Mouse (Mus musculus): Measurements from ENCODE around the gene Trappc4. TPM values are rescaled to one million over a fixed set of nuclear protein-coding genes. Genes with fewer than 3 reads are reported as not detected.
"Not testable (repeated sequence)": the region's sequence is repeated elsewhere in the genome, so short reads cannot be mapped to it uniquely, and the experiment has no call there.

Trappc4 gene
- polyA plus RNA-seq (2012; rRNA removed) = 81.5 and 85.7 TPM in 2 replicates
- 127 and 144 TPM in 2 replicates for polyA plus RNA-seq (2014; fragmentation: Nextera tagmentation; extraction: Ambion mirVana)

- no peaks in the 10 kb centered on the region for H3K27me3 ChIP-seq (ENCODE audit: control insufficient read depth, insufficient read depth, low read length)
- peak within 1 kb of the TSS; percentile 82 for H3K9ac ChIP-seq (ENCODE audit: low read depth, low read length, severe bottlenecking)
- ATAC-seq (ENCODE audit: low FRiP score, low read depth) = peak; percentile 95
- H3K27ac ChIP-seq (replicated peaks; ENCODE audit: low read depth, low read length) = peak within 1 kb of the TSS; percentile 93
- WGBS = under 1% methylated on average over 51 of the region's 51 CpGs
- peaks cover 7% of the 10 kb centered on the region; the same call in 1 of the 2 replicates for H3K4me1 ChIP-seq (ENCODE audit: control insufficient read depth, insufficient read depth, low read length)
- peak within 1 kb of the TSS; percentile 81 for H3K4me3 ChIP-seq (replicated peaks; ENCODE audit: low read length)
- H3K9me3 ChIP-seq (ENCODE audit: control insufficient read depth, low read length) = no peaks in the 10 kb centered on the region
- peak; percentile 60; the same call in 1 of the 2 replicates for TF ChIP-seq POLR2A (IDR thresholded peaks at IDR 0.05; ENCODE audit: borderline replicate concordance, extremely low read depth, insufficient read depth, insufficient read length)
- peak; percentile 97 for DNase-seq (ENCODE audit: low spot score)
- peaks cover 65% of the 10 kb centered on the region for H3K36me3 ChIP-seq (ENCODE audit: control insufficient read depth, insufficient read depth, low read length)
- H3K4me2 ChIP-seq (replicated peaks; ENCODE audit: low read depth, low read length, severe bottlenecking) = peak within 1 kb of the TSS; percentile 51
These were observed at the start of gene Trappc4, which contains the start of gene Rps25 for GRCm38 (mm10) chr9:44406906-44407751. Gene Trappc4 (minus strand): TSS chr9:44407600. Gene Rps25 (plus strand): TSS chr9:44407139.

GRCm38 (mm10) chr9:44454891-44455220 lies 47.5 kb upstream of the Trappc4 start, which contains the start of gene Upk2:
Gene Upk2 (minus strand): TSS chr9:44454976.
- no peak for DNase-seq (ENCODE audit: low spot score)
- H3K4me3 ChIP-seq (replicated peaks; ENCODE audit: low read length) = no peak within 1 kb of the TSS
- no peaks in the 10 kb centered on the region for H3K4me1 ChIP-seq (ENCODE audit: control insufficient read depth, insufficient read depth, low read length)
- no peaks in the 10 kb centered on the region for H3K27me3 ChIP-seq (ENCODE audit: control insufficient read depth, insufficient read depth, low read length)
- no peak for ATAC-seq (ENCODE audit: low FRiP score, low read depth)
- H3K9ac ChIP-seq (ENCODE audit: low read depth, low read length, severe bottlenecking) = no peak within 1 kb of the TSS
- H3K36me3 ChIP-seq (ENCODE audit: control insufficient read depth, insufficient read depth, low read length) = no peaks in the 10 kb centered on the region
- H3K4me2 ChIP-seq (replicated peaks; ENCODE audit: low read depth, low read length, severe bottlenecking) = no peak within 1 kb of the TSS
- no peak for TF ChIP-seq POLR2A (IDR thresholded peaks at IDR 0.05; ENCODE audit: borderline replicate concordance, extremely low read depth, insufficient read depth, insufficient read length)
- 21% methylated on average over 4 of the region's 4 CpGs for WGBS
- no peaks in the 10 kb centered on the region for H3K9me3 ChIP-seq (ENCODE audit: control insufficient read depth, low read length)
- no peak within 1 kb of the TSS for H3K27ac ChIP-seq (replicated peaks; ENCODE audit: low read depth, low read length)

- Histone ChIP-seq H3K9me3 (ENCODE audit: control insufficient read depth, low read length) (no peaks in the 10 kb centered on the region), H3K27ac (replicated peaks; ENCODE audit: low read depth, low read length) (no peak overlapping the region), H3K4me2 (replicated peaks; ENCODE audit: low read depth, low read length, severe bottlenecking) (no peak overlapping the region), H3K36me3 (ENCODE audit: control insufficient read depth, insufficient read depth, low read length) (no peaks in the 10 kb centered on the region), H3K4me1 (ENCODE audit: control insufficient read depth, insufficient read depth, low read length) (no peaks in the 10 kb centered on the region), H3K27me3 (ENCODE audit: control insufficient read depth, insufficient read depth, low read length) (no peaks in the 10 kb centered on the region), H3K9ac (ENCODE audit: low read depth, low read length, severe bottlenecking) (no peak overlapping the region), H3K4me3 (replicated peaks; ENCODE audit: low read length) (no peak overlapping the region)
- ATAC-seq (ENCODE audit: low FRiP score, low read depth) (peak; percentile 82; the same call in 1 of the 2 replicates), DNase-seq (ENCODE audit: low spot score) (peak; percentile 68)
- 7% methylated on average over 14 of the region's 14 CpGs for WGBS
- TF ChIP-seq POLR2A (IDR thresholded peaks at IDR 0.05; ENCODE audit: borderline replicate concordance, extremely low read depth, insufficient read depth, insufficient read length) = no peak
These were observed 46.9 kb upstream of the Trappc4 start for GRCm38 (mm10) chr9:44454132-44454890.

- Histone ChIP-seq H3K4me1 (ENCODE audit: control insufficient read depth, insufficient read depth, low read length) (no peaks in the 10 kb centered on the region), H3K4me3 (replicated peaks; ENCODE audit: low read length) (no peak overlapping the region), H3K9me3 (ENCODE audit: control insufficient read depth, low read length) (no peaks in the 10 kb centered on the region), H3K36me3 (ENCODE audit: control insufficient read depth, insufficient read depth, low read length) (no peaks in the 10 kb centered on the region), H3K27ac (replicated peaks; ENCODE audit: low read depth, low read length) (no peak overlapping the region), H3K27me3 (ENCODE audit: control insufficient read depth, insufficient read depth, low read length) (no peaks in the 10 kb centered on the region), H3K9ac (ENCODE audit: low read depth, low read length, severe bottlenecking) (no peak overlapping the region), H3K4me2 (replicated peaks; ENCODE audit: low read depth, low read length, severe bottlenecking) (no peak overlapping the region)
- DNase-seq (ENCODE audit: low spot score) (no peak), ATAC-seq (ENCODE audit: low FRiP score, low read depth) (no peak)
- no peak for TF ChIP-seq POLR2A (IDR thresholded peaks at IDR 0.05; ENCODE audit: borderline replicate concordance, extremely low read depth, insufficient read depth, insufficient read length)
These were observed 43.0 kb upstream of the Trappc4 start for GRCm38 (mm10) chr9:44450387-44450786.

DNA sequence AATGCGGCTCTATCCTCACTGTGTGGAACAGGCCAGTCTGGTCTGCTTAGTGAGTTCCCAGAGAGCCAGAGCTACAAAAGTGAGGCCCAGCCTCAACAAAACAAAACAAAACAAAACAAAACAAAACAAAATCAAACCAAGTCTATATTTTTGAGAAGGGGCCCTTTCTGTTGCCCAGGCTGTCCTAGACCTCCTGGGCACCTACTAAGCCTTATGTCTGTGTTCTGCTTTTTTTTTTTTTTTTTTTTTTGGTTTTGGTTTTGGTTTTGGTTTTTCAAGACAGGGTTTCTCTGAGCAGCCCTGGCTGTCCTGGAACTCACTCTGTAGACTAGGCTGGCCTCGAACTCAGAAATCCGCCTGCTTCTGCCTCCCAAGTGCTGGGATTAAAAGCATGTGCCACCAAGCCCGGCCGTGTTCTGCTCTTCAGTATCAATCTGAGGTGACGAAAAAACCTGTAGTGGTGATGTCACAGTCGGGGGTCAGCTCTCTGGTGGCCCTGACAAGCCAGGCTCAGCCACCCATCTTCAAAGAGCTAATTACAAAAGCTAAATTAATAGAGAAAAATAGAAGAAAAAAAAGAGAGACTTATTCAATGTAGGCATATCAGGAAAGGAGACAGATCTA lies 37.1 kb upstream of the Trappc4 start:
- ATAC-seq (ENCODE audit: low FRiP score, low read depth); H3K9ac ChIP-seq (ENCODE audit: low read depth, low read length, severe bottlenecking); H3K4me2 ChIP-seq (replicated peaks; ENCODE audit: low read depth, low read length, severe bottlenecking); H3K4me3 ChIP-seq (replicated peaks; ENCODE audit: low read length); H3K36me3 ChIP-seq (ENCODE audit: control insufficient read depth, insufficient read depth, low read length); H3K9me3 ChIP-seq (ENCODE audit: control insufficient read depth, low read length); H3K27me3 ChIP-seq (ENCODE audit: control insufficient read depth, insufficient read depth, low read length); H3K27ac ChIP-seq (replicated peaks; ENCODE audit: low read depth, low read length); H3K4me1 ChIP-seq (ENCODE audit: control insufficient read depth, insufficient read depth, low read length); DNase-seq (ENCODE audit: low spot score): not testable (repeated sequence)
- 81% methylated on average over 7 of the region's 7 CpGs for WGBS
